In the genomic region with DNA sequence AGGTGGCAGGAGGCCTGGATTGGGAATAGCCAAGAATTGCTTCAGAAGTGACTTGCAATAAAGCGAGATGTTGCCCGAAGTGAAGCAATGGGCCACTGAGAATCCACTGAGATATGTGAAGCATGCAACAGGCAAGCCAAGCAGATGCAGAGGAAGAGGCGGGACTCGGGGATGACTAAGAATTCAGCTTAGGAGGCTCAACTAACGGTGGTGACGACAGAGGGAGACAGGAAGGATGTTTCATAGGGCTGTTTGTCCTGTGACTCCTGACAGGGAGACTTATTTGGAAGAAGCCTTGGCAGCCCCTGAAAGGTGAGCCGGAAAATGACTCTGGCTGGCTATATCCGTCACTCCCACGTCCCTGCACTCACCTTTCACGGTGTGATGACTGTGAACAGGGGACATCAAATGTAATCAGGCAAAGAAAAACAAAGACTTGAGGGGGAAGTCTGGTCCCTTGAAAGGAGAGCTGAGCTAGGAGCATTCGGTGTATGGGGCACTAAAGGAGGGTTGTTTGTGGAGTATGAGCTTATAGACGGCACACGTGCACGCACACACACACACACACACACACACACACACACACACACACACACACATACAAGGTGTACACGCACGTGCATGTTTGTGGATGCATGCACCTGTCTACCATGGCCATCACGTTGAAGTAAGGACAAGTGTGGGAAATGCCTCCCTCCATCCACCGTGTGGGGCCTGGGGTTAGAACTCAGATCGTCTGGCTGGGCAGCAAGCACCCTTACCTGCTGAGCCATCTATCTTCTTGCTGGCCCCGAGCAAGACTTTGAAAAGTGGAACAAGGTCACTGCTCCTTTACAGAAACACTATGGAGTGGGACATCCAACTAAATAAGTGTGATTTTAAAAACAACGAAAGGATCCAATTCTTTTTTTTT, we compare ENCODE assay signal across 13 mouse cellular contexts. TPM values are rescaled to one million over a fixed set of nuclear protein-coding genes. Genes with fewer than 3 reads are reported as not detected.
DNase-seq lines count a peak whose midpoint lies in the region; ATAC-seq and TF ChIP-seq lines count a peak whose summit lies in the region.
"Had no signal": no experiment of that assay in that cellular context is flagged by ENCODE, and none has a peak within 500 bp of the region (broad histone marks: within the 10 kb centered on the region; RNA-seq: fewer than 3 reads in every experiment).

No protein-coding gene starts in this region.

- H3K4me2 ChIP-seq in kidney, embryonic 14.5 days (replicated peaks; ENCODE audit: low read depth, low read length) = no peak overlapping the region
- H3K4me2 ChIP-seq: limb, embryonic 15.5 days; midbrain, embryonic 13.5 days; stomach, embryonic 15.5 days had no signal

- peaks cover 17% of the 10 kb centered on the region for H3K36me3 ChIP-seq in kidney, embryonic 14.5 days (ENCODE audit: control insufficient read depth, insufficient read depth, low read length)
- H3K36me3 ChIP-seq: stomach, embryonic 15.5 days had no signal

- 43% methylated on average over 21 of the region's 21 CpGs for WGBS in kidney, embryonic 14.5 days

- no peaks in the 10 kb centered on the region for H3K9me3 ChIP-seq in kidney, embryonic 14.5 days (ENCODE audit: control insufficient read depth, low read length)
- H3K9me3 ChIP-seq: limb, embryonic 15.5 days; midbrain, embryonic 13.5 days; stomach, embryonic 15.5 days had no signal

- H3K4me1 ChIP-seq in kidney, embryonic 14.5 days (ENCODE audit: control insufficient read depth, insufficient read depth, low read length) = no peaks in the 10 kb centered on the region
- H3K4me1 ChIP-seq: midbrain, embryonic 13.5 days; stomach, embryonic 15.5 days had no signal

- H3K4me3 ChIP-seq in kidney, embryonic 14.5 days (ENCODE audit: low read length) = no peak overlapping the region
- no peak overlapping the region for H3K4me3 ChIP-seq in left cerebral cortex, adult 2 months
- H3K4me3 ChIP-seq: limb, embryonic 15.5 days; midbrain, embryonic 13.5 days; stomach, embryonic 15.5 days had no signal

- TF ChIP-seq CTCF in left cerebral cortex, adult 2 months (IDR thresholded peaks at IDR 0.05) = no peak

- no peak overlapping the region; the same call in 1 of the 2 replicates for H3K27ac ChIP-seq in kidney, embryonic 14.5 days (ENCODE audit: low read depth, low read length)
- H3K27ac ChIP-seq in left cerebral cortex, adult 2 months = no peak overlapping the region
- H3K27ac ChIP-seq: limb, embryonic 15.5 days; midbrain, embryonic 13.5 days; stomach, embryonic 15.5 days had no signal

- peak; percentile 82 for ATAC-seq in kidney, embryonic 14.5 days (ENCODE audit: low FRiP score, low TSS enrichment)
- ATAC-seq: midbrain, embryonic 13.5 days had no signal

- H3K27me3 ChIP-seq in kidney, embryonic 14.5 days (ENCODE audit: control insufficient read depth, insufficient read depth, low read length) = no peaks in the 10 kb centered on the region
- H3K27me3 ChIP-seq: limb, embryonic 15.5 days; midbrain, embryonic 13.5 days; stomach, embryonic 15.5 days had no signal

- intact Hi-C loops in left cerebral cortex, adult 2 months (cut with DNase I) = no loop called here

- no peak overlapping the region for H3K9ac ChIP-seq in kidney, embryonic 14.5 days (ENCODE audit: low read depth, low read length)
- H3K9ac ChIP-seq: limb, embryonic 15.5 days; midbrain, embryonic 13.5 days; stomach, embryonic 15.5 days had no signal

- peak; percentile 52 to 86 for DNase-seq in adrenal gland, adult (ENCODE audit: inconsistent age in 2 of 2, low spot score in 1 of 2)
- no peak for DNase-seq in adrenal gland, postnatal 4 days (ENCODE audit: low spot score in 2 of 2)
- DNase-seq in 3134 (ENCODE audit: extremely low read depth, insufficient read length, low spot score) = peak; percentile 86
- DNase-seq in adrenal gland, postnatal 25 days = peak; percentile 28
- no peak for DNase-seq in c-Kit-positive CD71-positive TER-119-positive erythroid progenitor cells, embryonic 14.5 days (ENCODE audit: low spot score)
- no peak for DNase-seq in T-cell, adult 2 months (ENCODE audit: low spot score)
- DNase-seq in left cerebral cortex, adult 2 months (ENCODE audit: extremely low spot score in 1 of 2, low spot score in 2 of 2) = no peak
- DNase-seq: gastrocnemius, postnatal 14 days had no signal

RNA-seq across cellular contexts. Expression of gene Fam83c, which starts 44.6 kb away (rescaled TPM):
- not detected for total RNA-seq in adrenal gland, postnatal 4 days (2021)
- 0.06 TPM in 1 of 2 replicates, not detected in the other for total RNA-seq in adrenal gland, postnatal 25 days (2021)
- polyA plus RNA-seq in kidney, embryonic 14.5 days (2014; fragmentation: Nextera tagmentation; extraction: Ambion mirVana) = 0.07 TPM in 1 of 2 replicates, not detected in the other
- total RNA-seq in left cerebral cortex, adult 2 months (2021) = not detected
- total RNA-seq: adrenal gland, adult 18-20 months; gastrocnemius, postnatal 14 days had no signal

RNA-seq across cellular contexts. Expression of gene Uqcc1, which starts 50.9 kb away (rescaled TPM):
- total RNA-seq in adrenal gland, postnatal 4 days (2021) = 100 to 1,000 TPM in 1 of 2 experiments, 10 to 100 TPM in 1; 92.3 to 106 TPM
- 74.4 and 114 TPM in 2 replicates for total RNA-seq in adrenal gland, postnatal 25 days (2021)
- 56.3 and 66.3 TPM in 2 replicates for polyA plus RNA-seq in kidney, embryonic 14.5 days (2014; fragmentation: Nextera tagmentation; extraction: Ambion mirVana)
- total RNA-seq in left cerebral cortex, adult 2 months (2021) = 10 to 100 TPM; 70.4 to 75.7 TPM

RNA-seq across cellular contexts. Expression of gene Eif6, which starts 52.5 kb away (rescaled TPM):
- total RNA-seq in adrenal gland, postnatal 4 days (2021) = 100 to 1,000 TPM; 137 to 148 TPM
- 112 and 131 TPM in 2 replicates for total RNA-seq in adrenal gland, postnatal 25 days (2021)
- polyA plus RNA-seq in kidney, embryonic 14.5 days (2014; fragmentation: Nextera tagmentation; extraction: Ambion mirVana) = 187 and 202 TPM in 2 replicates
- total RNA-seq in left cerebral cortex, adult 2 months (2021) = 10 to 100 TPM; 67.0 to 71.0 TPM

RNA-seq across cellular contexts. Expression of gene BC029722, which starts 60.0 kb away (rescaled TPM):
- 10 to 100 TPM; 72.5 to 72.6 TPM for total RNA-seq in adrenal gland, postnatal 4 days (2021)
- 159 and 181 TPM in 2 replicates for total RNA-seq in adrenal gland, postnatal 25 days (2021)
- polyA plus RNA-seq in kidney, embryonic 14.5 days (2014; fragmentation: Nextera tagmentation; extraction: Ambion mirVana) = 7.8 and 11.4 TPM in 2 replicates
- total RNA-seq in left cerebral cortex, adult 2 months (2021) = 10 to 100 TPM; 53.1 to 56.8 TPM

Comparison
In these comparisons a context has a peak if more than half of its experiments do, and no peak if none do; other contexts are left out.
1. DNase-seq: peak in adrenal gland, adult (2 of 2), 3134 (single experiment) and adrenal gland, postnatal 25 days (single experiment); none in adrenal gland, postnatal 4 days (0 of 2), c-Kit-positive CD71-positive TER-119-positive erythroid progenitor cells, embryonic 14.5 days (single experiment), T-cell, adult 2 months (single experiment) and left cerebral cortex, adult 2 months (0 of 2).